Mouse (Mus musculus) liver, adult 2 months (tissue): Measurements from ENCODE around the gene Mettl26.
A peak's percentile ranks its signal among the peaks of the same experiment; 100 is the strongest.

Experiments used
- CTCF ChIP-seq: fragments of 200-500 bp; IDR thresholded peaks from 2 replicates; pipeline ENCODE4 v1.5.1; 2011; ENCODE audit warnings: low read depth, low read length, control low read depth
- POLR2A ChIP-seq: fragments of 200-500 bp; IDR thresholded peaks from 2 replicates; pipeline ENCODE4 v1.6.1; 2011; ENCODE audit warnings: low read length, control low read depth; ENCODE audit not compliant: insufficient read depth; ENCODE audit errors: extremely low read depth

- TF ChIP-seq CTCF (no peak), POLR2A (0 out of 2 replicates have a peak, but pooled peaks have one; percentile 4)
These were observed 44.0 kb upstream of the Mettl26 start for GRCm38 (mm10) chr17:25830806-25831431.
